Mouse (Mus musculus) E14TG2a.4 (cell line): Measurements from ENCODE around the gene Tex29.

Experiments
- H3K27me3 ChIP-seq: 2 replicates; pipeline ENCODE4 v1.6.1; 2014; ENCODE audit warnings: low read length, control low read depth; ENCODE audit not compliant: insufficient read depth
- H3K36me3 ChIP-seq: 2 replicates; pipeline ENCODE4 v1.6.1; 2014; ENCODE audit warnings: low read length, control low read depth; ENCODE audit not compliant: insufficient read depth
- H3K4me1 ChIP-seq: replicated peaks from 2 replicates; pipeline ENCODE4 v1.6.1; 2014; ENCODE audit warnings: low read depth, low read length, control low read depth
- H3K4me3 ChIP-seq: replicated peaks from 2 replicates; pipeline ENCODE4 v1.5.1; 2014; ENCODE audit warnings: mild to moderate bottlenecking, low read length
- H3K9me3 ChIP-seq: 2 replicates; pipeline ENCODE4 v1.6.1; 2014; ENCODE audit warnings: low read length, control low read depth
- CTCF ChIP-seq: conservative IDR thresholded peaks from 2 replicates; pipeline ENCODE4 v1.5.1; 2014; ENCODE audit warnings: low read length
- NANOG ChIP-seq: IDR thresholded peaks from 2 replicates; pipeline ENCODE4 v1.6.1; 2014; ENCODE audit warnings: borderline replicate concordance, low read length, mixed read lengths
- POU5F1 ChIP-seq: IDR thresholded peaks from 2 replicates; pipeline ENCODE4 v1.6.1; 2014; ENCODE audit warnings: low read length, borderline replicate concordance

Gene Tex29

GRCm38 (mm10) chr8:11889156-11890018 lies 49.1 kb downstream of the Tex29 start:
- no peaks in the 10 kb centered on the region for H3K4me1 ChIP-seq
- TF ChIP-seq CTCF: no peak

GRCm38 (mm10) chr8:11892756-11893155 lies 52.5 kb downstream of the Tex29 start:
- Histone ChIP-seq H3K9me3 (no peaks in the 10 kb centered on the region), H3K4me3 (no peak overlapping the region), H3K36me3 (no peaks in the 10 kb centered on the region), H3K4me1 (no peaks in the 10 kb centered on the region), H3K27me3 (no peaks in the 10 kb centered on the region)
- TF ChIP-seq CTCF (no peak), POU5F1 (no peak), NANOG (no peak)

More at GRCm38 (mm10) chr8:11889156-11890018, 49.1 kb downstream of the Tex29 start:
- Histone ChIP-seq H3K4me3 (no peak overlapping the region), H3K36me3 (no peaks in the 10 kb centered on the region), H3K9me3 (peaks cover 10% of the 10 kb centered on the region), H3K27me3 (no peaks in the 10 kb centered on the region)

GRCm38 (mm10) chr8:11896022-11896662 lies 55.9 kb downstream of the Tex29 start:
- Histone ChIP-seq H3K4me3 (no peak overlapping the region), H3K27me3 (peaks cover 3% of the 10 kb centered on the region; the same call in 1 of the 2 replicates), H3K4me1 (no peaks in the 10 kb centered on the region), H3K9me3 (no peaks in the 10 kb centered on the region), H3K36me3 (no peaks in the 10 kb centered on the region)
- TF ChIP-seq POU5F1 (no peak), CTCF (no peak), NANOG (no peak)

- peaks cover 3% of the 10 kb centered on the region; the same call in 1 of the 2 replicates for H3K27me3 ChIP-seq
- H3K4me3 ChIP-seq: no peak overlapping the region
- no peaks in the 10 kb centered on the region for H3K9me3 ChIP-seq
- TF ChIP-seq NANOG (no peak), POU5F1 (no peak)
- H3K4me1 ChIP-seq: no peaks in the 10 kb centered on the region
- no peaks in the 10 kb centered on the region for H3K36me3 ChIP-seq
Measured at GRCm38 (mm10) chr8:11896677-11897076, 56.4 kb downstream of the Tex29 start.

- H3K4me1 ChIP-seq: no peaks in the 10 kb centered on the region
- no peak for TF ChIP-seq POU5F1
- TF ChIP-seq CTCF: no peak
- no peak for TF ChIP-seq NANOG
- H3K9me3 ChIP-seq: no peaks in the 10 kb centered on the region
- no peak overlapping the region for H3K4me3 ChIP-seq
- H3K36me3 ChIP-seq: no peaks in the 10 kb centered on the region
- peaks cover 5% of the 10 kb centered on the region; the same call in 1 of the 2 replicates for H3K27me3 ChIP-seq
Measured at GRCm38 (mm10) chr8:11898814-11899213, 58.5 kb downstream of the Tex29 start.
